Mouse (Mus musculus) retina, postnatal 1 day (tissue): ENCODE measurements around the gene Chrm4.
A peak's percentile ranks its signal among the peaks of the same experiment; 100 is the strongest.

Source experiments
- DNase-seq: peaks from one replicate; pipeline ENCODE4 v3.0.0-alpha.2; 2012

The Chrm4 gene

GRCm38 (mm10) chr2:91926949-91927348, at the start of gene Chrm4:
Chrm4 (plus strand) TSS chr2:91927249.
- no peak for DNase-seq

- no peak for DNase-seq
Measured at GRCm38 (mm10) chr2:91878387-91879180, 48.5 kb upstream of the Chrm4 start.

- no peak for DNase-seq
Measured at GRCm38 (mm10) chr2:91883961-91884360, 43.1 kb upstream of the Chrm4 start.

- DNase-seq = no peak
Measured at GRCm38 (mm10) chr2:91884616-91885015, 42.4 kb upstream of the Chrm4 start.

GRCm38 (mm10) chr2:91894716-91895115, 32.3 kb upstream of the Chrm4 start:
- DNase-seq = no peak

- DNase-seq = no peak
Measured at GRCm38 (mm10) chr2:91895401-91895800, 31.6 kb upstream of the Chrm4 start.

- no peak for DNase-seq
Measured at GRCm38 (mm10) chr2:91897968-91898367, 29.1 kb upstream of the Chrm4 start.

GRCm38 (mm10) chr2:91899141-91899540, 27.9 kb upstream of the Chrm4 start:
- no peak for DNase-seq

- no peak for DNase-seq
Measured at GRCm38 (mm10) chr2:91900431-91900830, 26.6 kb upstream of the Chrm4 start.

- no peak for DNase-seq
Measured at GRCm38 (mm10) chr2:91902336-91902735, 24.7 kb upstream of the Chrm4 start.

- no peak for DNase-seq
Measured at GRCm38 (mm10) chr2:91903171-91903925, 23.7 kb upstream of the Chrm4 start.

GRCm38 (mm10) chr2:91904618-91905307, 22.3 kb upstream of the Chrm4 start:
- peak; percentile 80 for DNase-seq

- no peak for DNase-seq
Measured at GRCm38 (mm10) chr2:91906141-91906540, 20.9 kb upstream of the Chrm4 start.

GRCm38 (mm10) chr2:91912616-91913015, 14.4 kb upstream of the Chrm4 start:
- no peak for DNase-seq

GRCm38 (mm10) chr2:91913328-91914110, 13.5 kb upstream of the Chrm4 start:
- no peak for DNase-seq

GRCm38 (mm10) chr2:91916346-91916977, 10.6 kb upstream of the Chrm4 start:
- no peak for DNase-seq

GRCm38 (mm10) chr2:91917096-91917495, 10.0 kb upstream of the Chrm4 start:
- DNase-seq = no peak

GRCm38 (mm10) chr2:91920130-91920529, 6.9 kb upstream of the Chrm4 start:
- no peak for DNase-seq

- peak; percentile 63 for DNase-seq
Measured at GRCm38 (mm10) chr2:91921181-91921789, 5.8 kb upstream of the Chrm4 start.

- peak; percentile 90 for DNase-seq
Measured at GRCm38 (mm10) chr2:91921790-91922570, 5.1 kb upstream of the Chrm4 start.
